Mouse (Mus musculus) limb, embryonic 12.5 days (tissue): Measurements from ENCODE around the gene Ssbp3. TPM values are rescaled to one million over a fixed set of nuclear protein-coding genes. Genes with fewer than 3 reads are reported as not detected.

Experiments used
- ATAC-seq: fragments of 200-750 bp; cut with Nextera tagmentation; 2 replicates; pipeline ENCODE4 v1.8.0; 2017; ENCODE audit warnings: low read depth, moderate TSS enrichment; ENCODE audit not compliant: insufficient number of reproducible peaks, insufficient read depth, low FRiP score, low TSS enrichment
- H3K27ac ChIP-seq: fragments of 300-500 bp; sonication (generic); 2 replicates; pipeline ENCODE4 v1.5.1; 2016; ENCODE audit warnings: mild to moderate bottlenecking, moderate library complexity
- H3K27me3 ChIP-seq: fragments of 300-500 bp; sonication (generic); 2 replicates; pipeline ENCODE4 v1.6.1; 2016; ENCODE audit warnings: mild to moderate bottlenecking, moderate library complexity
- H3K36me3 ChIP-seq: fragments of 300-500 bp; sonication (generic); 2 replicates; pipeline ENCODE4 v1.6.1; 2016; ENCODE audit warnings: mild to moderate bottlenecking, moderate library complexity
- H3K4me1 ChIP-seq: fragments of 300-500 bp; sonication (generic); replicated peaks from 2 replicates; pipeline ENCODE4 v1.6.1; 2016
- H3K4me2 ChIP-seq: fragments of 300-500 bp; sonication (generic); 2 replicates; pipeline ENCODE4 v1.6.1; 2016; ENCODE audit warnings: mild to moderate bottlenecking, moderate library complexity
- H3K4me3 ChIP-seq: fragments of 300-500 bp; sonication (generic); replicated peaks from 2 replicates; pipeline ENCODE4 v1.5.1; 2016; ENCODE audit warnings: mild to moderate bottlenecking
- H3K9ac ChIP-seq: fragments of 300-500 bp; sonication (generic); replicated peaks from 2 replicates; pipeline ENCODE4 v1.6.1; 2016; ENCODE audit warnings: mild to moderate bottlenecking, moderate library complexity
- H3K9me3 ChIP-seq: fragments of 300-500 bp; sonication (generic); 2 replicates; pipeline ENCODE4 v1.6.1; 2016; ENCODE audit warnings: mild to moderate bottlenecking, moderate library complexity
- WGBS: fragments of 180-500 bp; shearing (Covaris S2); methylation state at CpG from one replicate; pipeline ENCODE4 v1.1.7; 2016; 5-methylcytosine and 5-hydroxymethylcytosine counted together
- polyA plus RNA-seq: library from polyadenylated mRNA; unstranded; fragments of >200 nt; fragmentation: Nextera tagmentation; extraction: Ambion mirVana; gene quantifications from 2 replicates; pipeline ENCODE4 v1.2.1, GENCODE M21; 2016

Gene Ssbp3
- polyA plus RNA-seq, 1 experiment from 2014 or later = 295 TPM

DNA sequence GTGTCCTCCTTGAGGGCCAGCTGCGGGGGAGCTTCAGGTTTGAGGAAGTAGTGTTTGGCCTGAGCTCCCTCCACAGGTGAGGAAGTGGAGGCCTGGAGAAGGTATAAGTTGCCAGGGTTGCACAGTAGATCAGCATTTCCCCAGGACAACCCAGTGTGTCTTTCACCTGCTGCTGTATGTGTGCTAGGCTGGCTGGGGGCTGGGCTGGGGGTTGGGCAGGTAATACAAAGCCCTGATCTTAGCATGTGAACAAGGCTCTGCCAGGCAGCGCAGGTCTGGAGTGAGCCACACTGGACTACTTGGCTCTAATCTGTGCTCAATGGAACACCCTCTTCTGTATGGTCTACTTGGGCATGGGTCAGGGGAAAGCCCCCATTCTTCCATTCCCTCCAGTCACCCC, 66.1 kb downstream of the Ssbp3 start:
- 47% methylated on average over 2 of the region's 2 CpGs for WGBS
- Histone ChIP-seq H3K9me3 (no peaks in the 10 kb centered on the region), H3K4me1 (peaks cover 100% of the 10 kb centered on the region), H3K36me3 (peaks cover 33% of the 10 kb centered on the region; the same call in 1 of the 2 replicates), H3K9ac (no peak overlapping the region; the same call in 1 of the 2 replicates), H3K27me3 (no peaks in the 10 kb centered on the region), H3K4me3 (no peak overlapping the region), H3K4me2 (peak overlapping the region; percentile 15; the same call in 1 of the 2 replicates), H3K27ac (0 out of 2 replicates have a peak overlapping the region, but pooled peaks have one; percentile 51)
- no peak for ATAC-seq

DNA sequence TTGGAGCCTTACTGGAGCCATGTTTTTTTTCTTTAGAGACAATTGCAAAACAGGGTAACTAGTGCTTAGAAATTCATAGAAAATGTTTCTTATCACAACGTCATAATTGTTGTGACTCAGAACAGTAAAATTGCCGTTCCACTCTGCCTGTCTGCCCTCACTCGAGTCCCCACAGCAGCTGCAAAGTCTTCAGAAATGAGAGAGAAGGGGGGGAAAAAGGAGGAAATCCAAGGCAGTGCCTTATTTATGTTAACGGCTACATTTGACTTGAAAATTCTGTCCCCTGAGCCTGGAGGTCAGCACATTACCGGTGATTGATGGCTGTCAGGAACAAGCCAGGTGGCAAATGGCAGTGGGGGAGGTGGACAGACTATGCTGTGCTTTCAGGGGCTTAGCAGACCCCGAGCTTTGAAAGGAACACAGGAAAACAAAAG, 66.7 kb downstream of the Ssbp3 start:
- Histone ChIP-seq H3K9ac (no peak overlapping the region), H3K27me3 (no peaks in the 10 kb centered on the region), H3K4me2 (peak overlapping the region; percentile 15), H3K36me3 (peaks cover 35% of the 10 kb centered on the region; the same call in 1 of the 2 replicates), H3K4me1 (peaks cover 100% of the 10 kb centered on the region), H3K9me3 (no peaks in the 10 kb centered on the region), H3K4me3 (no peak overlapping the region), H3K27ac (peak overlapping the region; percentile 62; the same call in 1 of the 2 replicates)
- WGBS = 4% methylated on average over 6 of the region's 6 CpGs
- no peak; the same call in 1 of the 2 replicates for ATAC-seq

DNA sequence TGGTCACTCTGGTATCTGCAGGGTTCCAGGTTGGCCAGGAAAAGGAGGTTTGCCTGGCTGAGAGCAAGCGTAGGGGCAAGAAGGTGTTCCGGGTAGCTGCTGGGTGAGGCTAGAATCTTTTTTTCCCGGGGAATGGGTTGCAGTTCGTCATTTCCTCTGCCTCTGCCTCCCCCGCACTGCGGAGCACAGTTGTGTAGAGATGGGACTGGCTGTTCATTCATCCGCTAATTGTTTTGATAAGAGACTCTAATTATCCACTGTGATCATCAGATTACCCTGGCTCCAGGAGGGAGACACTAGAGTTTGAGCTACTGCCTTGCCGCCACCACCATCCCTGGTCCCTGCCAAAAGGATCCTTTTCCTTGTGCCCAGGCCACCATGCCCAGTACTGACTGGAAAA, 67.9 kb downstream of the Ssbp3 start:
- WGBS = 59% methylated on average over 8 of the region's 8 CpGs
- Histone ChIP-seq H3K9ac (no peak overlapping the region), H3K9me3 (no peaks in the 10 kb centered on the region), H3K27ac (peak overlapping the region; percentile 62; the same call in 1 of the 2 replicates), H3K27me3 (no peaks in the 10 kb centered on the region), H3K36me3 (peaks cover 28% of the 10 kb centered on the region; the same call in 1 of the 2 replicates), H3K4me2 (no peak overlapping the region), H3K4me1 (peaks cover 100% of the 10 kb centered on the region), H3K4me3 (no peak overlapping the region)
- no peak for ATAC-seq

GRCm38 (mm10) chr4:106980669-106981068, 70.2 kb downstream of the Ssbp3 start:
- H3K9me3 ChIP-seq = no peaks in the 10 kb centered on the region
- H3K4me2 ChIP-seq = 0 out of 2 replicates have a peak overlapping the region, but pooled peaks have one; percentile 3
- H3K9ac ChIP-seq = no peak overlapping the region
- WGBS = 36% methylated on average over 7 of the region's 7 CpGs
- peaks cover 100% of the 10 kb centered on the region for H3K4me1 ChIP-seq
- peak overlapping the region; percentile 57 for H3K27ac ChIP-seq
- peaks cover 16% of the 10 kb centered on the region; the same call in 1 of the 2 replicates for H3K36me3 ChIP-seq
- H3K4me3 ChIP-seq = no peak overlapping the region
- ATAC-seq = no peak
- H3K27me3 ChIP-seq = no peaks in the 10 kb centered on the region

GRCm38 (mm10) chr4:106981385-106982103, 71.0 kb downstream of the Ssbp3 start:
- Histone ChIP-seq H3K27me3 (no peaks in the 10 kb centered on the region), H3K9me3 (no peaks in the 10 kb centered on the region)
- ATAC-seq = no peak

DNA sequence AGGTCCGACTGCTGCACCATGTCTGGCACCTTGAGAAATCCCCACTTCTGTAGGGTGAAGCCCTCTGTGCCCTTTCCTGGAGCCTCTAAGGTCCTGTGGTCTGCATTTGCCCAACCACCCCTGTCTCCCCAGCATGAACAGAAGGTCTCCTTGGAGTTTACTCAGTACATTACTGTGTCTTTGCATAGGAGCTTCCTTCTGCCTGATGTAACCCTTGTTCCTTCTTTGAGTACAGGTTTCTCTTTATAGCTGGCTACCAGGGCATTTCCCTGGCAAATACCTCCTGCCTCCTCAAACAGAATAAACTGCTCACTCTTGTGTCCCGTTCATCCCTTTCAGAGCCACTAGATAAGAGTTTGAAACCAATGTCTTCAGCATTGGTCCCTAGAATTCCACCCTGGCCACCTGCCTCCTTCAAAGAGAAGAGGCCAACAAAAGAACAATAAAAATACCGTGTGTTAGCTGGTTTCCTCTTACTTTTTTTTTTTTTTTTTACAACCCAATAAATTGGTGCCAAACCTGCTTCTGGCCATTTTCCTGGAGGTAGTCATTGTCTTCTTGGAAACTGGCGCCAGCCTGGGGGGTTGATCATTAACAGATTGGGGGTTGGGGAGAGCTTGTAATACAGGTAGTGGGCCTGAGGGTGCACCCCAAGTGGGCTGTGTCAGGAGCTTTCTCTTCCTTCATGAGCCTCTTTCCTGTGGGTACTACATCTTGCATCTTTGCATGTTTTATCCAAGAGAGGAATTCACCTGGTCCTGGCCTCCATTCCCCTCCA, 72.0 kb downstream of the Ssbp3 start:
- Histone ChIP-seq H3K27ac (peak overlapping the region; percentile 51), H3K9ac (no peak overlapping the region), H3K36me3 (peaks cover 16% of the 10 kb centered on the region; the same call in 1 of the 2 replicates), H3K4me3 (no peak overlapping the region), H3K4me1 (peaks cover 100% of the 10 kb centered on the region), H3K27me3 (no peaks in the 10 kb centered on the region), H3K4me2 (no peak overlapping the region), H3K9me3 (no peaks in the 10 kb centered on the region)
- 24% methylated on average over 4 of the region's 4 CpGs for WGBS
- no peak for ATAC-seq

More at GRCm38 (mm10) chr4:106981385-106982103, 71.0 kb downstream of the Ssbp3 start:
- H3K4me3 ChIP-seq = no peak overlapping the region
- peak overlapping the region; percentile 57 for H3K27ac ChIP-seq
- H3K9ac ChIP-seq = no peak overlapping the region
- H3K36me3 ChIP-seq = peaks cover 16% of the 10 kb centered on the region; the same call in 1 of the 2 replicates
- H3K4me2 ChIP-seq = no peak overlapping the region
- 71% methylated on average over 7 of the region's 7 CpGs for WGBS
- peaks cover 100% of the 10 kb centered on the region for H3K4me1 ChIP-seq

DNA sequence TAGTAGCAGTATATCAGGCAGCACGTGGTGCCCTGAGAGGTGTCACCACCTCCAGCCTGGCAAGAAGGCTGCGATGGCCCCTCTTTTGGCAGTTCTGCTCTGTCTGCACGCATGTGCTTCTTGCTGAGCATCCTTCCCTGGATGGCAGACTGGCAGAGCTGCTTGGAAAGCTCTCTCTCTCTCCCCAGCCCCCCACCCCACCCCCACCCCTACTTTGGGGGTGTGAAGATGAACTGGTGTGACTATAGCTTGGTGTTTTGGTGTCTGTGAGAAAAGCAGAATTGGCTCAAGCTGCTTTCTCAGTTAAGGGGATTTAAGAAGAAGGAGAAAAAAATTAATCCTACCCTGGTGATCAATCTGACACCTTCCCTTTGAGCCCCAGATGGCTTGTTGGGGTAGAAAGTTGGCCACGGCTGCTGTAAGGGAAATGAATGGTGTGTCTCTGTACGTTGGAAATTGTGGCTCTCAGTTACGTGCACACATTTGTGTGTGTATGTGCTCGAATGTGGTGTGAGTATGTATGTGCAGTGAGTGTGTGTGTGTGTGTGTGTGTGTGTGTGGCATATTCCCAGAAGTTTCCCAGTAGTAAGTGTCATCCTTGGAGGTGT, 73.5 kb downstream of the Ssbp3 start:
- Histone ChIP-seq H3K4me2 (peak overlapping the region; percentile 9; the same call in 1 of the 2 replicates), H3K9me3 (no peaks in the 10 kb centered on the region), H3K4me3 (no peak overlapping the region), H3K4me1 (peaks cover 98% of the 10 kb centered on the region), H3K27ac (0 out of 2 replicates have a peak overlapping the region, but pooled peaks have one; percentile 37), H3K36me3 (peaks cover 15% of the 10 kb centered on the region; the same call in 1 of the 2 replicates), H3K27me3 (no peaks in the 10 kb centered on the region), H3K9ac (no peak overlapping the region; the same call in 1 of the 2 replicates)
- no peak for ATAC-seq
- 51% methylated on average over 7 of the region's 7 CpGs for WGBS

DNA sequence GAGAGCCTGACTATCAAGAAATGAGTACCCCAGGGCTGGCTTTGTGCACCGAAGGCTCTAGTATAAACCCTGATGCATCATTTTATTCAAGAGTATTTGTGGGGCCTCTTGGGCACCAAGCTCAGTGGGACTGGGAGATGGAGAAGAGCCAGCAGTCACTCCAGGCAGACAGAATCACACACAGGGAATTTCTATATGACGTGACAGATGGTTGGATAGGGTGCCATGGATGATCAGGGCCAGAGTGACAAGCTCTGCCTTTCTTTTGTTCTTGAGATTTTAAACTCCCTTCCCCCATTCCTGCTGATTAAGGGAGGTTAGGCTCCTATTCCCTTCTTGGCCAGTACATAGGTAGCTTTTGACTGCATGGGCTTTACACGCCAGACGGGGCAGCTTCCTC, 74.8 kb downstream of the Ssbp3 start:
- H3K9me3 ChIP-seq = no peaks in the 10 kb centered on the region
- H3K4me3 ChIP-seq = no peak overlapping the region
- peak overlapping the region; percentile 36; the same call in 1 of the 2 replicates for H3K27ac ChIP-seq
- H3K4me1 ChIP-seq = peaks cover 94% of the 10 kb centered on the region
- H3K9ac ChIP-seq = no peak overlapping the region
- WGBS = 75% methylated on average over 4 of the region's 4 CpGs
- H3K27me3 ChIP-seq = no peaks in the 10 kb centered on the region
- H3K36me3 ChIP-seq = peaks cover 18% of the 10 kb centered on the region; the same call in 1 of the 2 replicates
- no peak overlapping the region for H3K4me2 ChIP-seq
- ATAC-seq = no peak

DNA sequence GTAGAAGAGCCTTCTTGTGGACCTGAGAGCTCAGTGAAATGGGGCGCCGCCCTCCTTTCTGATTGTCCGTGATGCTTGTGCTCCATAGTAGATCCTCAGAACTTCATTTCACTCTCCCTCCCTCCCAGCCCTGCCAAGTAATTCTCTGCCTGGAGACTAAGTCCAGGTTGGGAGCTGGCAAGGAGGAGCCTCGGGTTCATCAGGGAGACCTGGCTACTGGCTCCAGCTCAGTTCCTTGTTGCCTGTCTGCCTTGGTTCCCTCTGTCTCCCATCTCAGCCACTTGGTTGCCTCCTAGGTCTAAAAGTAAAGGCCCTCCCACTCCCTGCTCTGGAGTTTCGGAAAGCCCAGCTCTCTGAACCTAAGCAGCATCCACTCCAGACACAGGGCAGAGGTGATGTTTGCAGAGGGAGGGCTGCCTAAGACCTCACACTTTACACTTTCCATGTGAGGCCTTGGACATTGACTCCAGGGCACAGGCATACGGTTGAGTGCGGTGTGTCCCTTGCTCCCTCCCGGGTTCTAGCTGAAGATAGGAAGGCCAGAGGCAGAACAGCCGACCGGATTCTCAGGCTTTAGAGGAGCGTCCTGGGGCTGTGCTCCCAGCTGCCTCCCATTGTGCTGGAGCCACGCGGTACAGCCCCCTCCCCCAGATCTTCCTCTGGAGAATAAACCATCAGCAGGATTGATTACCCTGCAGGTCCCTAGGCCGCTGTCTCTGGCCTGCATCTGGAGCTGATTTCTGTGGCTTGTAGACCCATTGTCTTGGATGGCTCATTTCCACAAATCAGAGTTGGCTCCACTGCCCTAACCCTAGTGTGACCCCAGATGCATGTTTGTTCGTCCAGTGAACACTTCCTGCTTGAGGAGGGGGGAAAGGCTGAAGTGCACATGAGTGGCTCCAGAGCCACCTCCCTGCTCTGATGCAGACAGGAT, 75.7 kb downstream of the Ssbp3 start:
- H3K27ac ChIP-seq = peak overlapping the region; percentile 54
- no peaks in the 10 kb centered on the region for H3K27me3 ChIP-seq
- H3K4me2 ChIP-seq = peak overlapping the region; percentile 25
- 24% methylated on average over 15 of the region's 15 CpGs for WGBS
- H3K9me3 ChIP-seq = no peaks in the 10 kb centered on the region
- H3K4me1 ChIP-seq = peaks cover 85% of the 10 kb centered on the region
- ATAC-seq = no peak
- peaks cover 24% of the 10 kb centered on the region; the same call in 1 of the 2 replicates for H3K36me3 ChIP-seq
- H3K4me3 ChIP-seq = no peak overlapping the region
- no peak overlapping the region for H3K9ac ChIP-seq
